Mouse (Mus musculus) kidney, adult 9 months (tissue): ENCODE results near the gene Vmn1r13.
"Not testable (repeated sequence)": the region's sequence is repeated elsewhere in the genome, so short reads cannot be mapped to it uniquely, and the experiment has no call there.

ENCODE experiments used
- DNase-seq: peaks from one replicate; pipeline ENCODE4 v3.0.0; 2022

Gene Vmn1r13

GRCm38 (mm10) chr6:57202990-57203389, at the start of gene Vmn1r13:
Gene Vmn1r13, plus strand, starts transcription at chr6:57203290.
- not testable (repeated sequence) for DNase-seq

- DNase-seq, result no peak
Measured at GRCm38 (mm10) chr6:57156619-57157018, 46.5 kb upstream of the Vmn1r13 start, which contains the start of gene Vmn1r12. Gene Vmn1r12, plus strand, starts transcription at chr6:57156919.

- peak; percentile 76 for DNase-seq
Measured at GRCm38 (mm10) chr6:57190016-57190415, 13.1 kb upstream of the Vmn1r13 start.

- DNase-seq, result no peak
Measured at GRCm38 (mm10) chr6:57231386-57231785, 28.3 kb downstream of the Vmn1r13 start, which contains the start of gene Vmn1r14. Gene Vmn1r14, plus strand, starts transcription at chr6:57231686.

GRCm38 (mm10) chr6:57257652-57258051, 54.6 kb downstream of the Vmn1r13 start, which contains the start of gene Vmn1r15:
Gene Vmn1r15, plus strand, starts transcription at chr6:57257952.
- no peak for DNase-seq

- no peak for DNase-seq
Measured at GRCm38 (mm10) chr6:57260990-57261389, 57.9 kb downstream of the Vmn1r13 start.
